Mouse (Mus musculus) layer of hippocampus, postnatal 36 days (tissue): Measurements from ENCODE around the gene Astn1. TPM values are rescaled to one million over a fixed set of nuclear protein-coding genes. Genes with fewer than 3 reads are reported as not detected.

Experiments used
- DNase-seq, 2 experiments: peaks; one replicate each; pipeline ENCODE4 v3.0.0; 2022
- total RNA-seq, 2 experiments: library from RNA; stranded (reverse); gene quantifications; 2 replicates each; pipeline ENCODE4 v1.2.3; 2021

Gene Astn1
- total RNA-seq, 2 experiments from 2014 or later, result 178 to 184 TPM

GRCm38 (mm10) chr1:158421451-158421850, 59.4 kb downstream of the Astn1 start:
- DNase-seq, result no peak

GRCm38 (mm10) chr1:158422739-158423138, 60.7 kb downstream of the Astn1 start:
- no peak for DNase-seq

GRCm38 (mm10) chr1:158446071-158446470, 84.0 kb downstream of the Astn1 start:
- no peak for DNase-seq

- DNase-seq, result no peak
These were observed 85.9 kb downstream of the Astn1 start for GRCm38 (mm10) chr1:158447956-158448355.

GRCm38 (mm10) chr1:158452675-158453074, 90.6 kb downstream of the Astn1 start:
- no peak for DNase-seq

GRCm38 (mm10) chr1:158453587-158453986, 91.5 kb downstream of the Astn1 start:
- no peak for DNase-seq

- no peak for DNase-seq
These were observed 101.9 kb downstream of the Astn1 start for GRCm38 (mm10) chr1:158463975-158464374.

GRCm38 (mm10) chr1:158465286-158465685, 103.2 kb downstream of the Astn1 start:
- DNase-seq, result no peak

GRCm38 (mm10) chr1:158477841-158478240, 115.8 kb downstream of the Astn1 start:
- DNase-seq, result no peak

GRCm38 (mm10) chr1:158480285-158480684, 118.2 kb downstream of the Astn1 start:
- no peak for DNase-seq

- DNase-seq, result no peak
These were observed 121.7 kb downstream of the Astn1 start for GRCm38 (mm10) chr1:158483733-158484132.

GRCm38 (mm10) chr1:158489521-158490021, 127.5 kb downstream of the Astn1 start:
- DNase-seq, result no peak

- DNase-seq, result no peak
These were observed 128.1 kb downstream of the Astn1 start for GRCm38 (mm10) chr1:158490175-158490574.

- no peak for DNase-seq
These were observed 131.2 kb downstream of the Astn1 start for GRCm38 (mm10) chr1:158493289-158493688.

GRCm38 (mm10) chr1:158500140-158500539, 138.1 kb downstream of the Astn1 start:
- DNase-seq, result no peak

GRCm38 (mm10) chr1:158501019-158501418, 138.9 kb downstream of the Astn1 start:
- DNase-seq, result no peak

- no peak for DNase-seq
These were observed 145.5 kb downstream of the Astn1 start for GRCm38 (mm10) chr1:158507610-158508009.

GRCm38 (mm10) chr1:158509112-158509855, 147.2 kb downstream of the Astn1 start:
- DNase-seq, result no peak

GRCm38 (mm10) chr1:158510478-158511207, 148.6 kb downstream of the Astn1 start:
- DNase-seq, result peak in 1 of 2 experiments; percentile 42

- no peak for DNase-seq
These were observed 150.0 kb downstream of the Astn1 start for GRCm38 (mm10) chr1:158512089-158512488.

GRCm38 (mm10) chr1:158512636-158513035, 150.6 kb downstream of the Astn1 start:
- peak; percentile 40 for DNase-seq

GRCm38 (mm10) chr1:158513572-158513971, 151.5 kb downstream of the Astn1 start:
- DNase-seq, result peak; percentile 62 to 63

GRCm38 (mm10) chr1:158516558-158516957, 154.5 kb downstream of the Astn1 start:
- DNase-seq, result no peak

- no peak for DNase-seq
These were observed 174.1 kb downstream of the Astn1 start for GRCm38 (mm10) chr1:158536195-158536594.
